Mouse (Mus musculus) testis, adult 2 months (tissue): ENCODE results near the gene Kdm2a.

Source experiments
- CTCF ChIP-seq: fragments of 200-500 bp; IDR thresholded peaks from 2 replicates; pipeline ENCODE4 v1.5.1; 2012; ENCODE audit warnings: low read depth, mild to moderate bottlenecking, inconsistent platforms, low read length, moderate library complexity; ENCODE audit not compliant: control insufficient read depth, insufficient read depth, insufficient replicate concordance
- POLR2A ChIP-seq: fragments of 200-500 bp; IDR thresholded peaks from 2 replicates; pipeline ENCODE4 v1.6.1; 2012; ENCODE audit warnings: low read depth, mild to moderate bottlenecking, inconsistent platforms, low read length, moderate library complexity; ENCODE audit not compliant: control insufficient read depth

DNA sequence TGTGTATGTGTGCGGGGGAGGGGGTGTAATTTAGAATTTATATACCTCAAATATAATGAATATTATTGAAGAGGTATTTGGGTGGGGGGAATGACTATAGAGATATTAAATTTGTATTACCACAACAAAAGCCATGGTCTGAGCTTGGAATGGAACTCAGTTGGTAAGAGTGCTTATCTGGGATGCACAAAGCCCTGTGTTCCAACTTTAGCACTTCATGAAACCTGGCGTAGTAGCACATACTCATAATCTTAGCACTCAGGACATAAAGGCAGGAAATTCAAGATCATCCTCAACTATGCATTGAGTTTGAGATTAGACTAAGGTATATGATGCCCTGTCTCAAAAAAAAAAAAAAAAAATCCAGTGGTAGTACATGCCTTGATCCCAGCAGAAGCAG lies 6.8 kb upstream of the Kdm2a start:
- TF ChIP-seq CTCF, result no peak
- TF ChIP-seq POLR2A, result no peak
